Mouse (Mus musculus): Measurements from ENCODE around the gene Ddx25. TPM values are rescaled to one million over a fixed set of nuclear protein-coding genes. Genes with fewer than 3 reads are reported as not detected.

The Ddx25 gene
- polyA plus RNA-seq, 1 experiment from 2014 or later: 0.50 TPM

GRCm38 (mm10) chr9:35543099-35543860 lies 15.0 kb downstream of the Ddx25 start:
- ATAC-seq: no peak
- 81% methylated on average over 14 of the region's 14 CpGs for WGBS
- TF ChIP-seq CTCF (IDR thresholded peaks at IDR 0.05; ENCODE audit: low read depth): no peak

GRCm38 (mm10) chr9:35541941-35542340 lies 16.4 kb downstream of the Ddx25 start:
- H3K4me1 ChIP-seq (replicated peaks; ENCODE audit: control insufficient read depth, insufficient read depth, low read length): no peaks in the 10 kb centered on the region
- no peaks in the 10 kb centered on the region for H3K9me3 ChIP-seq (ENCODE audit: control insufficient read depth)
- H3K4me2 ChIP-seq (replicated peaks; ENCODE audit: low read depth): no peak overlapping the region
- H3K27me3 ChIP-seq (replicated peaks; ENCODE audit: control insufficient read depth, insufficient read depth, low read length): no peaks in the 10 kb centered on the region
- no peak overlapping the region for H3K4me3 ChIP-seq (ENCODE audit: low read depth, low read length)
- no peak for TF ChIP-seq CTCF (IDR thresholded peaks at IDR 0.05; ENCODE audit: low read depth)
- no peaks in the 10 kb centered on the region for H3K36me3 ChIP-seq (ENCODE audit: control insufficient read depth, insufficient read depth)
- no peak for ATAC-seq
- WGBS: 63% methylated on average over 6 of the region's 6 CpGs
- H3K27ac ChIP-seq (ENCODE audit: low read depth, low read length): no peak overlapping the region
- no peak overlapping the region for H3K9ac ChIP-seq (ENCODE audit: low read depth, low read length)

More at GRCm38 (mm10) chr9:35543099-35543860, 15.0 kb downstream of the Ddx25 start:
- no peak overlapping the region for H3K9ac ChIP-seq (ENCODE audit: low read depth, low read length)
- H3K27ac ChIP-seq (ENCODE audit: low read depth, low read length): no peak overlapping the region
- H3K9me3 ChIP-seq (ENCODE audit: control insufficient read depth): no peaks in the 10 kb centered on the region
- H3K4me1 ChIP-seq (replicated peaks; ENCODE audit: control insufficient read depth, insufficient read depth, low read length): no peaks in the 10 kb centered on the region
- no peak overlapping the region for H3K4me2 ChIP-seq (replicated peaks; ENCODE audit: low read depth)
- no peak overlapping the region for H3K4me3 ChIP-seq (ENCODE audit: low read depth, low read length)
- no peaks in the 10 kb centered on the region for H3K27me3 ChIP-seq (replicated peaks; ENCODE audit: control insufficient read depth, insufficient read depth, low read length)
- no peaks in the 10 kb centered on the region for H3K36me3 ChIP-seq (ENCODE audit: control insufficient read depth, insufficient read depth)

- H3K4me2 ChIP-seq (replicated peaks; ENCODE audit: low read depth): no peak overlapping the region
- H3K4me3 ChIP-seq (ENCODE audit: low read depth, low read length): no peak overlapping the region
- H3K27ac ChIP-seq (ENCODE audit: low read depth, low read length): no peak overlapping the region
- no peaks in the 10 kb centered on the region for H3K36me3 ChIP-seq (ENCODE audit: control insufficient read depth, insufficient read depth)
- no peaks in the 10 kb centered on the region for H3K4me1 ChIP-seq (replicated peaks; ENCODE audit: control insufficient read depth, insufficient read depth, low read length)
- no peaks in the 10 kb centered on the region for H3K9me3 ChIP-seq (ENCODE audit: control insufficient read depth)
- no peak overlapping the region for H3K9ac ChIP-seq (ENCODE audit: low read depth, low read length)
- no peaks in the 10 kb centered on the region for H3K27me3 ChIP-seq (replicated peaks; ENCODE audit: control insufficient read depth, insufficient read depth, low read length)
- WGBS: 8% methylated on average over 6 of the region's 6 CpGs
- peak; percentile 72 for ATAC-seq
- TF ChIP-seq CTCF (IDR thresholded peaks at IDR 0.05; ENCODE audit: low read depth): peak; percentile 86
Observed at GRCm38 (mm10) chr9:35541488-35541887, 16.8 kb downstream of the Ddx25 start.

- H3K9ac ChIP-seq (ENCODE audit: low read depth, low read length): no peak overlapping the region
- no peak overlapping the region for H3K4me3 ChIP-seq (ENCODE audit: low read depth, low read length)
- 84% methylated on average over 5 of the region's 5 CpGs for WGBS
- no peaks in the 10 kb centered on the region for H3K9me3 ChIP-seq (ENCODE audit: control insufficient read depth)
- H3K27me3 ChIP-seq (replicated peaks; ENCODE audit: control insufficient read depth, insufficient read depth, low read length): no peaks in the 10 kb centered on the region
- no peak overlapping the region for H3K4me2 ChIP-seq (replicated peaks; ENCODE audit: low read depth)
- no peaks in the 10 kb centered on the region for H3K36me3 ChIP-seq (ENCODE audit: control insufficient read depth, insufficient read depth)
- no peak for ATAC-seq
- no peak for TF ChIP-seq CTCF (IDR thresholded peaks at IDR 0.05; ENCODE audit: low read depth)
- no peak overlapping the region for H3K27ac ChIP-seq (ENCODE audit: low read depth, low read length)
- no peaks in the 10 kb centered on the region for H3K4me1 ChIP-seq (replicated peaks; ENCODE audit: control insufficient read depth, insufficient read depth, low read length)
Observed at GRCm38 (mm10) chr9:35541024-35541423, 17.3 kb downstream of the Ddx25 start.

GRCm38 (mm10) chr9:35539001-35539750 lies 19.2 kb downstream of the Ddx25 start:
- H3K4me1 ChIP-seq (replicated peaks; ENCODE audit: control insufficient read depth, insufficient read depth, low read length): no peaks in the 10 kb centered on the region
- no peaks in the 10 kb centered on the region for H3K27me3 ChIP-seq (replicated peaks; ENCODE audit: control insufficient read depth, insufficient read depth, low read length)
- no peak overlapping the region for H3K9ac ChIP-seq (ENCODE audit: low read depth, low read length)
- no peaks in the 10 kb centered on the region for H3K36me3 ChIP-seq (ENCODE audit: control insufficient read depth, insufficient read depth)
- H3K9me3 ChIP-seq (ENCODE audit: control insufficient read depth): no peaks in the 10 kb centered on the region
- 68% methylated on average over 13 of the region's 13 CpGs for WGBS
- H3K27ac ChIP-seq (ENCODE audit: low read depth, low read length): no peak overlapping the region; the same call in 1 of the 2 replicates
- no peak for ATAC-seq
- no peak for TF ChIP-seq CTCF (IDR thresholded peaks at IDR 0.05; ENCODE audit: low read depth)
- H3K4me2 ChIP-seq (replicated peaks; ENCODE audit: low read depth): no peak overlapping the region
- H3K4me3 ChIP-seq (ENCODE audit: low read depth, low read length): no peak overlapping the region

GRCm38 (mm10) chr9:35535876-35536275 lies 22.5 kb downstream of the Ddx25 start:
- 72% methylated on average over 4 of the region's 4 CpGs for WGBS
- Histone ChIP-seq H3K4me3 (ENCODE audit: low read depth, low read length) (no peak overlapping the region), H3K36me3 (ENCODE audit: control insufficient read depth, insufficient read depth) (no peaks in the 10 kb centered on the region), H3K27ac (ENCODE audit: low read depth, low read length) (no peak overlapping the region), H3K4me1 (replicated peaks; ENCODE audit: control insufficient read depth, insufficient read depth, low read length) (no peaks in the 10 kb centered on the region), H3K27me3 (replicated peaks; ENCODE audit: control insufficient read depth, insufficient read depth, low read length) (no peaks in the 10 kb centered on the region), H3K9ac (ENCODE audit: low read depth, low read length) (no peak overlapping the region), H3K4me2 (replicated peaks; ENCODE audit: low read depth) (no peak overlapping the region), H3K9me3 (ENCODE audit: control insufficient read depth) (no peaks in the 10 kb centered on the region)
- ATAC-seq: no peak
- no peak for TF ChIP-seq CTCF (IDR thresholded peaks at IDR 0.05; ENCODE audit: low read depth)

Measured in intestine, postnatal 0 days (tissue).